Mouse (Mus musculus) embryonic facial prominence, embryonic 12.5 days (tissue): ENCODE results near the gene Nr2f2. TPM values are rescaled to one million over a fixed set of nuclear protein-coding genes. Genes with fewer than 3 reads are reported as not detected.

Experiments
- ATAC-seq: fragments of 200-750 bp; cut with Nextera tagmentation; 2 replicates; pipeline ENCODE4 v1.8.0; 2017; ENCODE audit not compliant: insufficient number of reproducible peaks, insufficient read depth, low FRiP score, low TSS enrichment
- H3K27ac ChIP-seq: fragments of 300-500 bp; sonication (generic); 2 replicates; pipeline ENCODE4 v1.5.1; 2016; ENCODE audit warnings: mild to moderate bottlenecking
- H3K27me3 ChIP-seq: fragments of 300-500 bp; sonication (generic); 2 replicates; pipeline ENCODE4 v1.6.1; 2016; ENCODE audit warnings: mild to moderate bottlenecking, moderate library complexity
- H3K36me3 ChIP-seq: fragments of 300-500 bp; sonication (generic); 2 replicates; pipeline ENCODE4 v1.6.1; 2016; ENCODE audit warnings: mild to moderate bottlenecking
- H3K4me1 ChIP-seq: fragments of 300-500 bp; sonication (generic); 2 replicates; pipeline ENCODE4 v1.6.1; 2016
- H3K4me2 ChIP-seq: fragments of 300-500 bp; sonication (generic); replicated peaks from 2 replicates; pipeline ENCODE4 v1.6.1; 2016; ENCODE audit warnings: mild to moderate bottlenecking, moderate library complexity
- H3K4me3 ChIP-seq: fragments of 300-500 bp; sonication (generic); 2 replicates; pipeline ENCODE4 v1.5.1; 2016; ENCODE audit warnings: mild to moderate bottlenecking
- H3K9ac ChIP-seq: fragments of 300-500 bp; sonication (generic); 2 replicates; pipeline ENCODE4 v1.6.1; 2016; ENCODE audit warnings: mild to moderate bottlenecking, moderate library complexity
- H3K9me3 ChIP-seq: fragments of 300-500 bp; sonication (generic); 2 replicates; pipeline ENCODE4 v1.6.1; 2016; ENCODE audit warnings: mild to moderate bottlenecking, moderate library complexity
- whole genome bisulfite sequencing: fragments of 180-500 bp; shearing (Covaris S2); methylation state at CpG from one replicate; pipeline ENCODE4 v1.1.7; 2016; 5-methylcytosine and 5-hydroxymethylcytosine counted together
- polyA plus RNA-seq: library from polyadenylated mRNA; unstranded; fragments of >200 nt; fragmentation: Nextera tagmentation; extraction: Ambion mirVana; gene quantifications from 2 replicates; pipeline ENCODE4 v1.2.1, GENCODE M21; 2016

The Nr2f2 gene
- polyA plus RNA-seq, 1 experiment from 2014 or later, result 99.0 TPM

- ATAC-seq, result no peak
- 2% methylated on average over 17 of the region's 17 CpGs for WGBS
- Histone ChIP-seq H3K9ac (peak overlapping the region; percentile 99), H3K9me3 (no peaks in the 10 kb centered on the region), H3K27ac (peak overlapping the region; percentile 100), H3K27me3 (no peaks in the 10 kb centered on the region), H3K36me3 (peaks cover 15% of the 10 kb centered on the region), H3K4me1 (peaks cover 9% of the 10 kb centered on the region; the same call in 1 of the 2 replicates), H3K4me2 (peak overlapping the region; percentile 79), H3K4me3 (peak overlapping the region; percentile 82)
Measured at GRCm38 (mm10) chr7:70357516-70358019, 9.0 kb downstream of the Nr2f2 start.

- no peak for ATAC-seq
- H3K4me3 ChIP-seq, result peak overlapping the region; percentile 82
- 22% methylated on average over 3 of the region's 3 CpGs for WGBS
- H3K27ac ChIP-seq, result peak overlapping the region; percentile 100
- H3K9me3 ChIP-seq, result no peaks in the 10 kb centered on the region
- peak overlapping the region; percentile 99 for H3K9ac ChIP-seq
- H3K36me3 ChIP-seq, result peaks cover 15% of the 10 kb centered on the region
- H3K4me2 ChIP-seq, result peak overlapping the region; percentile 79
- no peaks in the 10 kb centered on the region for H3K27me3 ChIP-seq
- H3K4me1 ChIP-seq, result peaks cover 13% of the 10 kb centered on the region
Measured at GRCm38 (mm10) chr7:70356691-70357515, 9.6 kb downstream of the Nr2f2 start.

- Histone ChIP-seq H3K4me3 (peak overlapping the region; percentile 82), H3K36me3 (peaks cover 15% of the 10 kb centered on the region), H3K4me2 (peak overlapping the region; percentile 79), H3K9ac (peak overlapping the region; percentile 99), H3K27me3 (no peaks in the 10 kb centered on the region), H3K9me3 (no peaks in the 10 kb centered on the region), H3K4me1 (peaks cover 14% of the 10 kb centered on the region), H3K27ac (peak overlapping the region; percentile 76)
- WGBS, result 23% methylated on average over 5 of the region's 5 CpGs
- no peak for ATAC-seq
Measured at GRCm38 (mm10) chr7:70355691-70356568, 10.6 kb downstream of the Nr2f2 start.

GRCm38 (mm10) chr7:70355357-70355620, 11.2 kb downstream of the Nr2f2 start:
- Histone ChIP-seq H3K9ac (peak overlapping the region; percentile 99), H3K4me3 (peak overlapping the region; percentile 82), H3K36me3 (peaks cover 15% of the 10 kb centered on the region), H3K27ac (peak overlapping the region; percentile 76), H3K4me2 (peak overlapping the region; percentile 79), H3K27me3 (no peaks in the 10 kb centered on the region), H3K4me1 (peaks cover 15% of the 10 kb centered on the region), H3K9me3 (no peaks in the 10 kb centered on the region)
- 8% methylated on average over 2 of the region's 2 CpGs for WGBS
- ATAC-seq, result no peak

- H3K9ac ChIP-seq, result peak overlapping the region; percentile 99
- H3K4me3 ChIP-seq, result peak overlapping the region; percentile 82
- peak overlapping the region; percentile 76 for H3K27ac ChIP-seq
- ATAC-seq, result no peak
- peak overlapping the region; percentile 79 for H3K4me2 ChIP-seq
- H3K4me1 ChIP-seq, result peaks cover 20% of the 10 kb centered on the region
- H3K9me3 ChIP-seq, result no peaks in the 10 kb centered on the region
- H3K27me3 ChIP-seq, result no peaks in the 10 kb centered on the region
- peaks cover 15% of the 10 kb centered on the region for H3K36me3 ChIP-seq
- 11% methylated on average over 14 of the region's 14 CpGs for WGBS
Measured at GRCm38 (mm10) chr7:70354606-70355356, 11.8 kb downstream of the Nr2f2 start.

- Histone ChIP-seq H3K9ac (peak overlapping the region; percentile 64), H3K4me1 (peaks cover 36% of the 10 kb centered on the region), H3K9me3 (no peaks in the 10 kb centered on the region), H3K36me3 (peaks cover 15% of the 10 kb centered on the region), H3K4me2 (peak overlapping the region; percentile 82), H3K4me3 (peak overlapping the region; percentile 68), H3K27me3 (peaks cover 2% of the 10 kb centered on the region), H3K27ac (peak overlapping the region; percentile 98; the same call in 1 of the 2 replicates)
- no peak for ATAC-seq
- WGBS, result 9% methylated on average over 4 of the region's 4 CpGs
Measured at GRCm38 (mm10) chr7:70353151-70353550, 13.4 kb downstream of the Nr2f2 start.

GRCm38 (mm10) chr7:70352617-70353016, 13.9 kb downstream of the Nr2f2 start:
- H3K36me3 ChIP-seq, result peaks cover 10% of the 10 kb centered on the region; the same call in 1 of the 2 replicates
- peak overlapping the region; percentile 91 for H3K9ac ChIP-seq
- peak overlapping the region; percentile 98 for H3K27ac ChIP-seq
- ATAC-seq, result no peak
- H3K4me3 ChIP-seq, result peak overlapping the region; percentile 68
- peaks cover 7% of the 10 kb centered on the region for H3K27me3 ChIP-seq
- peaks cover 41% of the 10 kb centered on the region for H3K4me1 ChIP-seq
- WGBS, result 11% methylated on average over 3 of the region's 3 CpGs
- peak overlapping the region; percentile 82 for H3K4me2 ChIP-seq
- H3K9me3 ChIP-seq, result no peaks in the 10 kb centered on the region

GRCm38 (mm10) chr7:70351981-70352560, 14.5 kb downstream of the Nr2f2 start:
- H3K27me3 ChIP-seq, result peaks cover 13% of the 10 kb centered on the region

GRCm38 (mm10) chr7:70350781-70351551, 15.6 kb downstream of the Nr2f2 start:
- peak overlapping the region; percentile 98 for H3K27ac ChIP-seq
- H3K4me2 ChIP-seq, result peak overlapping the region; percentile 82
- under 1% methylated on average over 42 of the region's 55 CpGs for WGBS
- H3K36me3 ChIP-seq, result 0 out of 2 replicates have a peak, but pooled peaks cover 3% of the 10 kb centered on the region
- no peaks in the 10 kb centered on the region for H3K9me3 ChIP-seq
- ATAC-seq, result peak; percentile 70; the same call in 1 of the 2 replicates
- H3K4me1 ChIP-seq, result peaks cover 47% of the 10 kb centered on the region
- H3K9ac ChIP-seq, result peak overlapping the region; percentile 91
- peaks cover 16% of the 10 kb centered on the region for H3K27me3 ChIP-seq
- H3K4me3 ChIP-seq, result peak overlapping the region; percentile 68

More at GRCm38 (mm10) chr7:70351981-70352560, 14.5 kb downstream of the Nr2f2 start:
- WGBS, result 0% methylated on average over 1 of the region's 1 CpGs
- Histone ChIP-seq H3K4me2 (peak overlapping the region; percentile 82), H3K9ac (peak overlapping the region; percentile 91), H3K9me3 (no peaks in the 10 kb centered on the region), H3K4me3 (peak overlapping the region; percentile 68), H3K27ac (peak overlapping the region; percentile 98), H3K4me1 (peaks cover 43% of the 10 kb centered on the region), H3K36me3 (peaks cover 5% of the 10 kb centered on the region; the same call in 1 of the 2 replicates)
- no peak for ATAC-seq

- peak overlapping the region; percentile 91 for H3K9ac ChIP-seq
- H3K9me3 ChIP-seq, result no peaks in the 10 kb centered on the region
- H3K4me1 ChIP-seq, result peaks cover 50% of the 10 kb centered on the region
- no peaks in the 10 kb centered on the region for H3K36me3 ChIP-seq
- peak overlapping the region; percentile 98 for H3K27ac ChIP-seq
- H3K4me2 ChIP-seq, result peak overlapping the region; percentile 82
- 6% methylated on average over 20 of the region's 20 CpGs for WGBS
- peak overlapping the region; percentile 68 for H3K4me3 ChIP-seq
- no peak for ATAC-seq
- H3K27me3 ChIP-seq, result peaks cover 23% of the 10 kb centered on the region
Measured at GRCm38 (mm10) chr7:70349981-70350670, 16.4 kb downstream of the Nr2f2 start.
